20 mouse cellular contexts compared by ENCODE assay signal in genomic region chr1:132817366-132817765, GRCm38 (mm10).
DNase-seq lines count a peak whose midpoint lies in the region; ATAC-seq and TF ChIP-seq lines count a peak whose summit lies in the region.
"Had no signal": no experiment of that assay in that cellular context is flagged by ENCODE, and none has a peak within 500 bp of the region (broad histone marks: within the 10 kb centered on the region; RNA-seq: fewer than 3 reads in every experiment).

No protein-coding gene starts in this region.

- no peaks in the 10 kb centered on the region for H3K36me3 ChIP-seq in forebrain, embryonic 15.5 days
- H3K36me3 ChIP-seq in forebrain, embryonic 11.5 days (ENCODE audit: control insufficient read depth, insufficient read depth, low read length), result no peaks in the 10 kb centered on the region
- no peaks in the 10 kb centered on the region for H3K36me3 ChIP-seq in hindbrain, embryonic 11.5 days (ENCODE audit: control insufficient read depth, insufficient read depth, low read length)
- H3K36me3 ChIP-seq: embryonic facial prominence, embryonic 15.5 days; heart, embryonic 15.5 days; intestine, embryonic 15.5 days had no signal

- H3K4me3 ChIP-seq in forebrain, embryonic 15.5 days, result no peak overlapping the region
- H3K4me3 ChIP-seq in forebrain, embryonic 11.5 days (ENCODE audit: low read depth, low read length), result no peak overlapping the region
- H3K4me3 ChIP-seq in layer of hippocampus, adult 2 months, result no peak overlapping the region
- H3K4me3 ChIP-seq in olfactory bulb, adult 2 months (ENCODE audit: insufficient read depth, low read depth, low read length), result no peak overlapping the region
- no peak overlapping the region for H3K4me3 ChIP-seq in hindbrain, embryonic 11.5 days (ENCODE audit: low read depth, low read length)
- H3K4me3 ChIP-seq: embryonic facial prominence, embryonic 15.5 days; erythroblast, embryonic 14.5 days; heart, embryonic 15.5 days; intestine, embryonic 15.5 days had no signal

- no peak overlapping the region for H3K9ac ChIP-seq in forebrain, embryonic 15.5 days (replicated peaks)
- H3K9ac ChIP-seq in forebrain, embryonic 11.5 days (ENCODE audit: low read length), result no peak overlapping the region
- no peak overlapping the region for H3K9ac ChIP-seq in hindbrain, embryonic 11.5 days (ENCODE audit: low read depth, low read length)
- H3K9ac ChIP-seq: embryonic facial prominence, embryonic 15.5 days; heart, embryonic 15.5 days; hindbrain, embryonic 14.5 days; intestine, embryonic 15.5 days had no signal

- TF ChIP-seq CTCF in layer of hippocampus, adult 2 months (conservative IDR thresholded peaks at IDR 0.05), result no peak
- TF ChIP-seq CTCF in olfactory bulb, adult 2 months (IDR thresholded peaks at IDR 0.05; ENCODE audit: insufficient read depth, low read depth, low read length), result no peak

- 68% methylated on average over 2 of the region's 2 CpGs for WGBS in forebrain, embryonic 15.5 days
- 91% methylated on average over 2 of the region's 2 CpGs for WGBS in forebrain, embryonic 11.5 days
- WGBS in olfactory bulb, adult 2 months, result 76% methylated on average over 2 of the region's 2 CpGs
- 88% methylated on average over 2 of the region's 2 CpGs for WGBS in hindbrain, embryonic 11.5 days

- H3K4me1 ChIP-seq in forebrain, embryonic 15.5 days, result peaks cover 22% of the 10 kb centered on the region
- H3K4me1 ChIP-seq in forebrain, embryonic 11.5 days (replicated peaks; ENCODE audit: control insufficient read depth, insufficient read depth, low read length), result no peaks in the 10 kb centered on the region
- H3K4me1 ChIP-seq in olfactory bulb, adult 2 months (ENCODE audit: control insufficient read depth, insufficient read depth, low read length), result peaks cover 15% of the 10 kb centered on the region; the same call in 1 of the 2 replicates
- H3K4me1 ChIP-seq in hindbrain, embryonic 11.5 days (replicated peaks; ENCODE audit: control insufficient read depth, insufficient read depth, low read length), result no peaks in the 10 kb centered on the region
- H3K4me1 ChIP-seq: heart, embryonic 15.5 days; intestine, embryonic 15.5 days had no signal

- no peak overlapping the region for H3K4me2 ChIP-seq in forebrain, embryonic 15.5 days (replicated peaks)
- H3K4me2 ChIP-seq in forebrain, embryonic 11.5 days (ENCODE audit: low read depth, low read length, severe bottlenecking), result no peak overlapping the region
- H3K4me2 ChIP-seq in hindbrain, embryonic 11.5 days (replicated peaks; ENCODE audit: low read depth, low read length), result no peak overlapping the region
- H3K4me2 ChIP-seq: embryonic facial prominence, embryonic 15.5 days; heart, embryonic 11.5 days; heart, embryonic 15.5 days; hindbrain, embryonic 14.5 days; intestine, embryonic 15.5 days had no signal

- no peak for ATAC-seq in forebrain, embryonic 15.5 days (replicated peaks)
- ATAC-seq in forebrain, embryonic 11.5 days (replicated peaks; ENCODE audit: low FRiP score), result no peak
- no peak for ATAC-seq in hindbrain, embryonic 11.5 days (ENCODE audit: low FRiP score)
- ATAC-seq: intestine, embryonic 15.5 days had no signal

- H3K9me3 ChIP-seq in forebrain, embryonic 15.5 days, result no peaks in the 10 kb centered on the region
- H3K9me3 ChIP-seq in forebrain, embryonic 11.5 days (ENCODE audit: control insufficient read depth, low read length), result no peaks in the 10 kb centered on the region
- H3K9me3 ChIP-seq in hindbrain, embryonic 11.5 days (ENCODE audit: control insufficient read depth, low read length), result no peaks in the 10 kb centered on the region
- H3K9me3 ChIP-seq: embryonic facial prominence, embryonic 15.5 days; heart, embryonic 15.5 days; intestine, embryonic 15.5 days had no signal

- DNase-seq in forebrain, embryonic 11.5 days (ENCODE audit: low spot score), result no peak
- DNase-seq in layer of hippocampus, adult 2 months (ENCODE audit: low spot score in 2 of 2), result peak in 1 of 2 experiments; percentile 62
- DNase-seq in layer of hippocampus, postnatal 36 days, result no peak
- DNase-seq in brain, adult 2 months (ENCODE audit: low read depth, low spot score), result peak; percentile 72
- DNase-seq in hindbrain, embryonic 11.5 days (ENCODE audit: low spot score), result no peak
- DNase-seq: adrenal gland, adult 8-10 months; cerebellum, adult 18-20 months; embryo, embryonic 11 days; gastrocnemius, postnatal 10 days; heart, adult 18-20 months; heart, postnatal 14 days; kidney, adult 18-20 months had no signal

- TF ChIP-seq POLR2A in olfactory bulb, adult 2 months (IDR thresholded peaks at IDR 0.05; ENCODE audit: insufficient read depth, low read depth, low read length), result no peak

- no peaks in the 10 kb centered on the region for H3K27me3 ChIP-seq in forebrain, embryonic 15.5 days
- H3K27me3 ChIP-seq in forebrain, embryonic 11.5 days (ENCODE audit: control insufficient read depth, insufficient read depth, low read length), result no peaks in the 10 kb centered on the region; the same call in 1 of the 2 replicates
- no peaks in the 10 kb centered on the region for H3K27me3 ChIP-seq in hindbrain, embryonic 11.5 days (ENCODE audit: control insufficient read depth, insufficient read depth, low read length)
- H3K27me3 ChIP-seq: embryonic facial prominence, embryonic 15.5 days; intestine, embryonic 15.5 days had no signal

- peak overlapping the region; percentile 70 for H3K27ac ChIP-seq in forebrain, embryonic 15.5 days (replicated peaks)
- no peak overlapping the region for H3K27ac ChIP-seq in forebrain, embryonic 11.5 days (ENCODE audit: low read depth, low read length)
- H3K27ac ChIP-seq in layer of hippocampus, adult 2 months, result peak overlapping the region; percentile 94
- H3K27ac ChIP-seq in olfactory bulb, adult 2 months (ENCODE audit: insufficient read depth, low read depth, low read length), result peak overlapping the region; percentile 36; the same call in 1 of the 2 replicates
- H3K27ac ChIP-seq in hindbrain, embryonic 11.5 days (ENCODE audit: low read depth, low read length), result no peak overlapping the region
- H3K27ac ChIP-seq: embryonic facial prominence, embryonic 15.5 days; heart, embryonic 15.5 days; hindbrain, embryonic 14.5 days; intestine, embryonic 15.5 days had no signal

Comparison
In these comparisons a context has a peak if more than half of its experiments do, and no peak if none do; other contexts are left out.
1. H3K27ac ChIP-seq: peak in forebrain, embryonic 15.5 days (single experiment), layer of hippocampus, adult 2 months (single experiment) and olfactory bulb, adult 2 months (single experiment); none in forebrain, embryonic 11.5 days (single experiment) and hindbrain, embryonic 11.5 days (single experiment).